Mouse (Mus musculus): ENCODE data around the gene Pcdh7.

- TF ChIP-seq CTCF (IDR thresholded peaks at IDR 0.05; ENCODE audit: low read depth): no peak
- no peak for TF ChIP-seq EP300 (IDR thresholded peaks at IDR 0.05; ENCODE audit: low read depth)
These were observed 110.7 kb downstream of the Pcdh7 start for GRCm38 (mm10) chr5:57828437-57828836.

Measured in heart, postnatal 0 days (tissue).